Mouse (Mus musculus): ENCODE measurements at regions not wholly inside any gene's neighbourhood (a gene's known extent, or its start where the extent isn't known, plus 50 kb on each side); places are given as distances from the start of the nearest gene placed in this dataset.

- DNase-seq = no peak
Measured at GRCm38 (mm10) chr1:21132340-21132739, 53.3 kb upstream of the Tram2 start.

- DNase-seq = no peak
Measured at GRCm38 (mm10) chr1:21146961-21147360, 67.9 kb upstream of the Tram2 start.

GRCm38 (mm10) chr1:21161742-21162141 is 56.6 kb upstream of the Tmem14a start:
- DNase-seq = peak; percentile 80

GRCm38 (mm10) chr1:21166287-21166733 is 52.1 kb upstream of the Tmem14a start:
- DNase-seq = peak; percentile 92

GRCm38 (mm10) chr1:21166762-21167161 is 51.6 kb upstream of the Tmem14a start:
- no peak for DNase-seq

Measured in embryo, embryonic 11 days (tissue).